Mouse (Mus musculus) spleen, adult 10 weeks (tissue): ENCODE measurements around the gene Erp27. TPM values are rescaled to one million over a fixed set of nuclear protein-coding genes. Genes with fewer than 3 reads are reported as not detected.

ENCODE experiments used
- polyA plus RNA-seq: library from polyadenylated mRNA; stranded (reverse); fragments of 350-450 nt; fragmentation: Illumina TruSeq; extraction: RNeasy Lipid Tissue Mini Kit (QIAGEN cat#74804); gene quantifications from one replicate; pipeline ENCODE4 v1.2.3, GENCODE M21; 2015; ENCODE audit warnings: low replicate concordance; ENCODE audit not compliant: insufficient read depth

The Erp27 gene
- 8.9 TPM for polyA plus RNA-seq

DNA sequence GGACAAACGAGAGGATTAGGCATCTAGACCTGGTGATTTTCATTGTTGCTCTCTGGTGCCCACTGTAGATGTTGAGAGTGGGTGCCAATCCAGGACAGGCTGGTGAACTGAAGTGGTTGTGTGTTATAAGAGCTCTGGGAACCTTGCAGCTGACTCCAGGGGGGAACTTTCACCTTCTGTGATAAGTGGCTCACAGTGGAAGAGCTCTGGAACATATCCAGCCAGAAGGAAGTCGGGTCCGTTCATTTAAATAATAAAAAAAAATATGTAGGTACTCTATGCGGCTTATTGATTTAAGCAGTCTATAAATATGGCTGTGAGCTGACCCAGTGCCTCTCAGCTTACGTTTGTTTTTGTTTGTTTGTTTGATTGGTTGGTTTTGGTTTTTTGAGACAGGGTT lies at the start of gene Erp27:
Erp27 (minus strand) TSS at position 101 of the 400 bp plus-strand sequence.

DNA sequence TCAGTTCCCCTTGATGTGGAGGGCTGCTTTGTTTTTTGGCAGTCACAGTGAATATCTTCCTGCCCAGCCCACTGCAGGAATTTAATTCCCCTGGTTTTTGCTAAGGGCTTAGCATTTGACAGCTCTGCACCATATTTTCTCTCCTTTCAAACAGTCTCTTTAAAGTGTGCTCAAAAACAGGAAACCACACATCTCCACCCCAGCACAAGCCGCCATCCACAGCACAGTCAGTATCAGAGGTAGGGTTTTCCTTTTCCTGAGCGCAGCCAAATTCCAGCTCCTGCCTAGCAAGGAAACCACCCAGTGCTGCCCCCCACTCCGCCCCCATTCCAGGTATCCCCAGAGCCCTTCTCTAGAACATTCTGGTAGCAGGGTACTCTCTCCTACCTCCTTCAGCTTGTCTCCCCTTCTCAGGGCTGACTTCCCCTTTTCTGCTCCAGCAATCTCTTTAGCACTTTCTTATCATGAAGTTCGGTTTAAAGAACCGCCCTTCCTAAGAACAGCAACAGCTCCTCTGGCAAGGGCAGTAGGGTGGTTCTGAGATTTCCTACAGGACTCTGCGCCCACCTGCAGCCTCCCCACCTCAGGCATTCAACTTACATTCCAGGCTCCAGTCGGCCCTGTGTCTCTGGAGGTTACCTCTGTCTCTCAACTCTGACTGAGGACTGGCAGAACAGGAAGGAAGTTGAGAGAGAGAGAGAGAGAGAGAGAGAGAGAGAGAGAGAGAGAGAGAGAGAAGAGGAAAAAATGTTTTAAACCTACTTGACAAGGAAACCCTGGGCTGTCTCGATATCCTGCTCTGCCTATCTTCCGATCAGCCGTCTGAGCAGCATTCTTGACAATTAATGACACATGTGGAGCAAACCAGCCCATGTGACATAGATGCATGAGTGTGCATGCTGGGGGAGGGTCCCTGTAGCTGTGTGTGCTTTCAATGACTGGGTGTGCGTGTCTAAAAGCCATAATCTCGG lies 19.4 kb upstream of the Erp27 start, which contains the start of gene Arhgdib:
Arhgdib (minus strand) TSS at position 849 of the 971 bp plus-strand sequence.

DNA sequence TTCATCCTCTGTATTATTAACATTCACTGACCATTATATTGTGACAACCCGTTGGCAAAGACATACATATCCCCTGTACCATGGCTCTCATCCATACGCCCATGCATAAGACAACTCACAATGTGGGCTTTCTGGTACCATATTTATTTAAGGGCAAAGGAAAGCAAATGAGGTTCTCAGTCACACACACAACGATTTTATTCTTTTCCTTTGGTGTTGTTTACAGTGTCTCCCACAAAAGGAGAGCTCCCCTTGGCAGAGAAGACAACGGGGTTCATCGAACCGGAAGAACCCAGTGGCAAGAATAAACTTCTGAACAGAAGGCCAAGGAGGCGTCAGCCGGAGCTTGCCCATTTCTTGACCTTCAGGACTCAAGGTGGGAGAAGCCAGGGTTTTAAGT lies 1.6 kb upstream of the Erp27 start, which contains the start of gene Pde6h:
Pde6h (plus strand) TSS at position 301 of the 400 bp plus-strand sequence.

DNA sequence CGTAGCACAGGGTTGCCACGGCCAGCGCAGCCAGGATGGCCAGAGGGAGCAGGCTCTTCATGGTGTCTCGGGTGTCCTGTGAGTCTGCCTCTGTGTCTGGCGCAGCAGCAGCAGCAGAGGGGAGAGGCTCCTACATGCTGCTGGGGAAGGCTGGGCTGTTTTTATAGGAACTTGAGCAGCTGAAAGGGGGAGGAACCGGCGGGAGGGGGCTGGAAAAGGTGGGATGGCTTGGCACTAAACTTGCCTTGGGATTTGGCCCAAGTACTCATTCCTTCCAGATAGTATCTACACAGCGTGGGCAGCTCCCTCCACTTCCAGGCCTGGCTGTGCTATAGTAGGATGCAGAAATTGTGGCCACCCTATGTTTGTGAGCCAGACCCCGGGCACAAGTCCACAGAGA lies 46.3 kb downstream of the Erp27 start, which contains the start of gene Mgp:
Mgp (minus strand) TSS at position 154 of the 400 bp plus-strand sequence.

Other genes starting within 250 kb of the Erp27 start
- 0.39 TPM for gene Gucy2c, start 140.4 kb downstream of the Erp27 start, polyA plus RNA-seq
- 0.28 TPM for gene Hist4h4, start 117.8 kb downstream of the Erp27 start, polyA plus RNA-seq
- gene H2afj, start 113.9 kb downstream of the Erp27 start, polyA plus RNA-seq: 22.0 TPM
- gene BC049715, start 94.6 kb downstream of the Erp27 start, polyA plus RNA-seq: 2.9 TPM
- 73.6 TPM for gene Wbp11, start 93.9 kb downstream of the Erp27 start, polyA plus RNA-seq
- not detected for gene Smco3, start 86.7 kb downstream of the Erp27 start, polyA plus RNA-seq
- gene Art4, start 64.4 kb downstream of the Erp27 start, polyA plus RNA-seq: 8.5 TPM
- 31.9 TPM for gene Mgp, start 46.4 kb downstream of the Erp27 start, polyA plus RNA-seq
- gene Pde6h, start 1.7 kb upstream of the Erp27 start, polyA plus RNA-seq: not detected
- gene Arhgdib, start 19.7 kb upstream of the Erp27 start, polyA plus RNA-seq: 1,348 TPM
- 0.14 TPM for gene Rerg, start 248.3 kb upstream of the Erp27 start, polyA plus RNA-seq